Mouse (Mus musculus): ENCODE results near the gene Men1. TPM values are rescaled to one million over a fixed set of nuclear protein-coding genes. Genes with fewer than 3 reads are reported as not detected.

The Men1 gene
- polyA plus RNA-seq, 1 experiment from 2014 or later, result 91.8 TPM

GRCm38 (mm10) chr19:6376643-6377042 is 41.9 kb downstream of the Men1 start:
- H3K36me3 ChIP-seq, result peaks cover 84% of the 10 kb centered on the region
- no peak for ATAC-seq (replicated peaks; ENCODE audit: low FRiP score)
- no peak overlapping the region for H3K27ac ChIP-seq
- 90% methylated on average over 2 of the region's 2 CpGs for WGBS
- H3K4me1 ChIP-seq, result no peaks in the 10 kb centered on the region
- no peaks in the 10 kb centered on the region for H3K9me3 ChIP-seq (replicated peaks)
- H3K27me3 ChIP-seq, result no peaks in the 10 kb centered on the region
- no peak overlapping the region for H3K9ac ChIP-seq
- no peak overlapping the region for H3K4me2 ChIP-seq
- no peak overlapping the region for H3K4me3 ChIP-seq (replicated peaks)

DNA sequence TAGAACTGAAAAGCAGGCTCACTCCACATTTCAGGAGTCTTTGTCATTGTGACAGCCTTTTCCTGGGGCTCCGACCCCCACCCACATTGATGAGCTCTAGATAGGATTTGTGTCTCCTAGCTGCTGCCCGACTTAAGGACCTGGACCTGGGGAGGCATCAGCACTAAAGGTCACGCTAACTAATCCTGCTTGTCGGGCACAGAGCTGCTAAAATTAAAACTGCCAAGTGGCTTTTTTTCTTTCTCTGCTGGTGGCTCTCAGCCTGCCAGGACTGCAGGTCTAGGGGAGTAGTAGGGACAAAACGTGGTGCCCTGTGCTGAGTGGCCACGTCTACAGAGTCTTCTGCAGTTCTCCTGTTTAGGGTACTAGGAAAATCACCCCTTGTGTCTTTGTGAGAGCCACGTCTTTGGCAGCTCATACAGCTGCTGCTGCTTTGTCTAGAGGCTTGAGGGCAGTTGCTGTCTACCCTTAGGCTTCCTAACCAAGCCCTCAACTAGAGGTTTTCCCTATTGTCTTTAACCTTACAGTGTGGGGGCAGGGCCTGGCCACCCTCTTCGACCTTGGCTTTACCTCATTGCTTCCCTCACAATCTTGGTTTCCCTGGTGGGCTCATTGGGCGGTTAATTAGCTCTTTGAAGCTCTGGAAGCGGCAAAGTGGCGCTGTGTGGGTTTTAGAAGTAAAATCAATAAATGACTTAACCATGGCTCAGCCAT is 42.7 kb downstream of the Men1 start:
- Histone ChIP-seq H3K36me3 (peaks cover 75% of the 10 kb centered on the region), H3K9me3 (replicated peaks) (no peaks in the 10 kb centered on the region), H3K27me3 (no peaks in the 10 kb centered on the region), H3K4me2 (no peak overlapping the region), H3K27ac (no peak overlapping the region), H3K4me3 (replicated peaks) (no peak overlapping the region), H3K9ac (no peak overlapping the region), H3K4me1 (0 out of 2 replicates have a peak, but pooled peaks cover 2% of the 10 kb centered on the region)
- 74% methylated on average over 11 of the region's 11 CpGs for whole genome bisulfite sequencing
- no peak for ATAC-seq (replicated peaks; ENCODE audit: low FRiP score)

DNA sequence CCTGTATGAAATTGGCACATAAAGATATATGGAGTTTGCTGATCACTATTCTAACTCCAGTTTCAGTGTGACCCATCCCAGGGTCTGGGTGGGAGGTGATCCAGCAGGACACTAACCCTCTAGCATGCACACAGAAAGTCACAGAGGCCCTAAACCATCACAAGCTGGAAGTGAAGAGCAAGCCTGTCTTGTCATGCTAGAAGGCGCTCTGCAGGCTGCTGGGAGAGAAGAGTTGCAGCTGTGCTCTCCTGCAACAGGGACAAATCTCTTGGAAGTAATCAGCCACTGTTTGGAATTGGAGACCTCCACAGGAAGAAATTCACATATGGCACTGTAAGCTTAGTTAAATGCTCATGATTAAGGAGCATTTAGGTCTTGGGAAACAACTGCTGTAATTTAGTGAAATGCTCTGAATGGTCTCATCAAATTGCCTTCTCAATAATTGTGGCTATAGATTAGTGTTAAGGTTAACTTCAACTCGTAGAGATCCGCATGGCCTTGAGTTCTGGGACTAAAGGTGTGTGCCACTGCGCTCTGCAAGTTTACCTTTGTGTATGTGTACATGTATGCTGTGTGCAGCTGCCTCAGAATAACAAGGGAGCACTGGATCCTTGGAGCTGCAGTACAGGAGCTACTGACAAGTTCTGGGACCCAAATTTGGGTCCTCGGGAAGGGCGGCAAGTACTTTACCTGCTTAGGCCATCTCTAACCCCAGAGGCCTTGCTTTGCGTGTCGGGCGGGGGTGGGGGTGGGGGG is 45.8 kb downstream of the Men1 start:
- H3K4me3 ChIP-seq (replicated peaks), result no peak overlapping the region
- 90% methylated on average over 9 of the region's 9 CpGs for WGBS
- H3K27ac ChIP-seq, result 0 out of 2 replicates have a peak overlapping the region, but pooled peaks have one; percentile 42
- H3K9ac ChIP-seq, result no peak overlapping the region
- ATAC-seq (replicated peaks; ENCODE audit: low FRiP score), result no peak
- peaks cover 44% of the 10 kb centered on the region for H3K36me3 ChIP-seq
- peaks cover 33% of the 10 kb centered on the region for H3K4me1 ChIP-seq
- H3K9me3 ChIP-seq (replicated peaks), result no peaks in the 10 kb centered on the region
- H3K4me2 ChIP-seq, result no peak overlapping the region
- no peaks in the 10 kb centered on the region for H3K27me3 ChIP-seq

DNA sequence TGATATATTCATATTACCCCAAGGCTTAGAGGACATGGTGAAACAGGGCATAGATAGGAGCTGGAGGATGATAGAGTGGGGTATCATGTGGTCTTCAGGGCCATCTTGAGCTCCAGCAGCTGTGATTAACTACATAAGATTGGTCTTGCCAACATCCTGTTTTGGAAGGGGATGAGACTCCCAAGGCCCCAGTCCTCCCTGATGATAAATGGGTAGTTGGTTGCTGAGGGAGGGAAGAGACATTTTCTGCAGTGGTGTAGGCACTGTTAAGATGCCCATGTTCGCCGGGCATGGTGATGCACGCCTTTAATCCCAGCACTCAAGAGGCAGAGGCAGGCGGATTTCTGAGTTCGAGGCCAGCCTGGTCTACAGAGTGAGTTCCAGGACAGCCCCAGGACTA is 46.5 kb downstream of the Men1 start:
- Histone ChIP-seq H3K36me3 (peaks cover 38% of the 10 kb centered on the region), H3K4me2 (no peak overlapping the region), H3K4me1 (peaks cover 39% of the 10 kb centered on the region), H3K27me3 (no peaks in the 10 kb centered on the region), H3K4me3 (replicated peaks) (no peak overlapping the region), H3K9ac (no peak overlapping the region), H3K27ac (no peak overlapping the region), H3K9me3 (replicated peaks) (no peaks in the 10 kb centered on the region)
- WGBS, result 96% methylated on average over 5 of the region's 5 CpGs
- no peak for ATAC-seq (replicated peaks; ENCODE audit: low FRiP score)

GRCm38 (mm10) chr19:6382323-6382924 is 47.6 kb downstream of the Men1 start:
- Histone ChIP-seq H3K9me3 (replicated peaks) (no peaks in the 10 kb centered on the region), H3K4me1 (peaks cover 48% of the 10 kb centered on the region), H3K27me3 (no peaks in the 10 kb centered on the region), H3K27ac (peak overlapping the region; percentile 87; the same call in 1 of the 2 replicates), H3K36me3 (peaks cover 26% of the 10 kb centered on the region), H3K4me3 (replicated peaks) (no peak overlapping the region), H3K9ac (no peak overlapping the region), H3K4me2 (no peak overlapping the region)
- ATAC-seq (replicated peaks; ENCODE audit: low FRiP score), result no peak
- WGBS, result 73% methylated on average over 4 of the region's 4 CpGs

DNA sequence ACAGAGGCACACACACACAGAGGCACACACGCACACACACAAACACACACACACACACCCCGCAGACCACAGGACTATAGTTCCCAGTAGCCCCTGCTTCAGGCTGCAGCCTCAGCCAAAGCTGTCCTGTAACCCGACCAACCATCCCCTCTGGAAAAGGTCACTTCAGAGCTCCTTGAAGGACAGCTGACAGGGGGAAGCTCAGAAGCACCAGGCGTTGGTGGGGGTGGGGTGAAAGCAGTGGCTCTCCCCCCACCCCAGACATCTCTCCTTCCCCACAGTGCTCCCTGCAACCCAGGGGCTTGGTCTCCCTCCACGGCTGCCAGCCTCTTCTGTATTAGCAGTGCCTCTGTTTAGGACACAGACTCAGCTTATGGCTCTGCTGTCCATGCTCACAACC is 48.7 kb downstream of the Men1 start:
- WGBS, result 29% methylated on average over 5 of the region's 5 CpGs
- Histone ChIP-seq H3K4me2 (no peak overlapping the region), H3K4me1 (peaks cover 50% of the 10 kb centered on the region), H3K36me3 (peaks cover 15% of the 10 kb centered on the region), H3K9me3 (replicated peaks) (no peaks in the 10 kb centered on the region), H3K4me3 (replicated peaks) (no peak overlapping the region), H3K27ac (peak overlapping the region; percentile 87), H3K27me3 (no peaks in the 10 kb centered on the region), H3K9ac (no peak overlapping the region)
- peak; percentile 20; the same call in 1 of the 2 replicates for ATAC-seq (replicated peaks; ENCODE audit: low FRiP score)

DNA sequence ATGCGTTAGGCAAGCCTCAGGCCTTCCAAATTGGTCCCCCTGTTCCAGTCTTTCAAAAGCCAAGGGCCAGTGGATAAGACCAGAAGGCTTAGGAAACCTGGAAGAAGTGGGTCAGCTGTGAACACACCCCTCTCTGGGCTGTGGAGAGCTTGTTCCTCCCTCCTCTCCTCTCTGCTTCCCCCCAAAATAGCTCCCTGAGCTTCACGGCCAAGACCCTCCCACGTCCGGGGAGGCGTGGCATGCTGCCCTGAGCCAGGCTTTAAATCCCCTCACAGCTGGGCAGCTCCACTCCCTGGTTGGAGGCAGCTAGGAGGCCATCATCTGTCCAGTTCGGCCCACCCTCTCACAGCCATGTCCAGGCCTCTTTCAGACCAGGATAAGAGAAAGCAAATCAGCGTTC is 49.3 kb downstream of the Men1 start, which contains the start of gene Pygm:
TSS of gene Pygm (plus strand) at position 272 of the 400 bp plus-strand sequence.
- H3K27me3 ChIP-seq, result no peaks in the 10 kb centered on the region
- H3K27ac ChIP-seq, result peak within 1 kb of the TSS; percentile 87
- peaks cover 9% of the 10 kb centered on the region for H3K36me3 ChIP-seq
- H3K4me1 ChIP-seq, result peaks cover 56% of the 10 kb centered on the region
- no peaks in the 10 kb centered on the region for H3K9me3 ChIP-seq (replicated peaks)
- H3K4me3 ChIP-seq (replicated peaks), result peak within 1 kb of the TSS; percentile 5
- H3K9ac ChIP-seq, result peak within 1 kb of the TSS; percentile 21
- 7% methylated on average over 7 of the region's 7 CpGs for WGBS
- peak within 1 kb of the TSS; percentile 44 for H3K4me2 ChIP-seq
- peak; percentile 63 for ATAC-seq (replicated peaks; ENCODE audit: low FRiP score)

DNA sequence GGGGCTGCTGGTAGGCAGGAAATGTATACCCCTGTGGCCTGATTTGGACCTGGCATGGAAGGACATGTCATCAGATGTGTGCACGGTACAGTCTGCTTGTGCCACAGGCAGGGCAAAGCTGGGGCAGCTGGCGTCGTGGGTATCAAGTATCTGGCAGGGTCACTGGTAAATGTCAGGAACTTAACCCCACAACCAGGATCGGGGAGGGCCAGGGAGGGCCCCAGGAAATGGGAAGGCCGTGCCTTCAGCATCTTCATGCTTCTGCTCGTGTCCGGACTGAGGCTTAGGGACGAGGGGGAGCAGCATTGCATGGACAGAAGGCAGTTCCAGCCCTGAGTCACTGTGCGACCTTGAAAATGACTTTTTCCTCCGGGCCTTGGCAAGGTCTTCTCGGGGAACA is 50.2 kb downstream of the Men1 start:
- Histone ChIP-seq H3K36me3 (peaks cover under 1% of the 10 kb centered on the region; the same call in 1 of the 2 replicates), H3K27me3 (no peaks in the 10 kb centered on the region), H3K4me1 (peaks cover 65% of the 10 kb centered on the region), H3K27ac (peak overlapping the region; percentile 87), H3K4me3 (replicated peaks) (peak overlapping the region; percentile 5), H3K9me3 (replicated peaks) (no peaks in the 10 kb centered on the region), H3K9ac (peak overlapping the region; percentile 21), H3K4me2 (peak overlapping the region; percentile 44)
- no peak for ATAC-seq (replicated peaks; ENCODE audit: low FRiP score)
- 45% methylated on average over 11 of the region's 11 CpGs for WGBS

DNA sequence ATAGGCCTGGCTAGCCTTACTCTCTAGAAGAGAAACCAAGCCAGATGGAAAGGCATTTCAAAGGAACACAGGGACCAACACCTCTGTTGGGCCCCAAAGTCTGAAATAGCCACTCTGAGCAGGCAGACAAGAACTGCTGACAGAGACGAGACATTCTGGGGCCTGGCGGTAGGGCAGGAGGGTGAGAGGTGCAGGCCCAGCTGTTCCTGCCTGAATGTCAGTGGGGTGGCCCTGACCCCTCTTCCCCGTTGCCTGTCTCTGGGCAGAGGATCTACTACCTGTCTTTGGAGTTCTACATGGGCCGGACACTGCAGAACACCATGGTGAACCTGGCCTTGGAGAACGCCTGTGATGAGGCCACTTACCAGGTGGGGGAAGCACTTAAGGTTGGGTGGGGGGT is 50.6 kb downstream of the Men1 start:
- no peak overlapping the region for H3K9ac ChIP-seq
- WGBS, result 69% methylated on average over 5 of the region's 5 CpGs
- peak overlapping the region; percentile 87 for H3K27ac ChIP-seq
- no peaks in the 10 kb centered on the region for H3K36me3 ChIP-seq
- H3K4me1 ChIP-seq, result peaks cover 69% of the 10 kb centered on the region
- H3K4me2 ChIP-seq, result peak overlapping the region; percentile 44
- 0 out of 2 replicates have a peak overlapping the region, but pooled peaks have one; percentile 5 for H3K4me3 ChIP-seq (replicated peaks)
- H3K9me3 ChIP-seq (replicated peaks), result no peaks in the 10 kb centered on the region
- ATAC-seq (replicated peaks; ENCODE audit: low FRiP score), result no peak
- no peaks in the 10 kb centered on the region for H3K27me3 ChIP-seq

- H3K4me3 ChIP-seq (replicated peaks), result no peak overlapping the region
- H3K9ac ChIP-seq, result no peak overlapping the region
- no peak for ATAC-seq (replicated peaks; ENCODE audit: low FRiP score)
- no peaks in the 10 kb centered on the region for H3K9me3 ChIP-seq (replicated peaks)
- H3K4me2 ChIP-seq, result peak overlapping the region; percentile 44
- 85% methylated on average over 7 of the region's 7 CpGs for WGBS
- peak overlapping the region; percentile 87; the same call in 1 of the 2 replicates for H3K27ac ChIP-seq
- no peaks in the 10 kb centered on the region for H3K36me3 ChIP-seq
- peaks cover 69% of the 10 kb centered on the region for H3K4me1 ChIP-seq
- H3K27me3 ChIP-seq, result no peaks in the 10 kb centered on the region
These were observed 51.0 kb downstream of the Men1 start for GRCm38 (mm10) chr19:6385821-6386220.

DNA sequence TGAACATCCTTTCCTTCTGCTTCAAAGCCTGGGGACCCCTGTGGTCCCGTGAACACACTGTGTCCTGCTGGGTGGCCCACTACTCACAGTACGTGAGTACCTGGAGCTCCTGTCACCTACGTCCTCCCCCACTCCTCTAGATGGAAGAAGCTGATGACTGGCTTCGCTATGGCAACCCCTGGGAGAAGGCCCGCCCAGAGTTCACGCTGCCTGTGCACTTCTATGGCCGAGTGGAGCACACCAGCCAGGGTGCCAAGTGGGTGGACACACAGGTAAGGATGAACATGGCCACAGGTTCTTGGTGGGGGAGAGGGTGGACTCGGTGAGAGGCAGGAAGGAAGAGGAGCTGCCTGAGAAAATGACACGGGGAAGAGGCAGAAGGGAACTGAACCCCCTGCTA is 51.5 kb downstream of the Men1 start:
- no peak for ATAC-seq (replicated peaks; ENCODE audit: low FRiP score)
- Histone ChIP-seq H3K27ac (no peak overlapping the region), H3K4me2 (no peak overlapping the region), H3K9me3 (replicated peaks) (no peaks in the 10 kb centered on the region), H3K36me3 (no peaks in the 10 kb centered on the region), H3K9ac (no peak overlapping the region), H3K27me3 (no peaks in the 10 kb centered on the region), H3K4me1 (peaks cover 69% of the 10 kb centered on the region), H3K4me3 (replicated peaks) (no peak overlapping the region)
- WGBS, result 53% methylated on average over 9 of the region's 9 CpGs

DNA sequence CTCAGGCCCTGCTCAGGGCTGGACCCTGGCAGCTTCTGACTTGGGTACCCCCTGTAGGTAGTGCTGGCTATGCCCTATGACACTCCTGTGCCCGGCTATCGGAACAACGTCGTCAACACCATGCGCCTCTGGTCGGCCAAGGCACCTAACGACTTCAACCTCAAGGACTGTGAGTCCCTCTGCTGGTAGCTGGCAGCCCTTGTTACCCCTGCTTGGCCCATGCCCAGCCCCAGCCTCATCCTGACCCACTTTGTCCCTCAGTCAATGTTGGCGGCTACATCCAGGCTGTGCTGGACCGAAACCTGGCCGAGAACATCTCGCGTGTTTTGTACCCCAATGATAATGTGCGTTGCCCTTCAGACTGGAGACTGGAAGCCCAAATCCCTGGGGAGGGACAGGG is 53.2 kb downstream of the Men1 start:
- peaks cover 8% of the 10 kb centered on the region for H3K36me3 ChIP-seq
- no peak for ATAC-seq (replicated peaks; ENCODE audit: low FRiP score)
- no peak overlapping the region for H3K4me2 ChIP-seq
- H3K4me1 ChIP-seq, result peaks cover 62% of the 10 kb centered on the region
- H3K9me3 ChIP-seq (replicated peaks), result no peaks in the 10 kb centered on the region
- no peaks in the 10 kb centered on the region for H3K27me3 ChIP-seq
- no peak overlapping the region for H3K27ac ChIP-seq
- no peak overlapping the region for H3K9ac ChIP-seq
- 83% methylated on average over 13 of the region's 13 CpGs for WGBS
- no peak overlapping the region for H3K4me3 ChIP-seq (replicated peaks)
